Mouse (Mus musculus) small intestine, adult 2 months (tissue): ENCODE measurements around the gene Tube1. TPM values are rescaled to one million over a fixed set of nuclear protein-coding genes. Genes with fewer than 3 reads are reported as not detected.

ENCODE experiments used
- H3K27ac ChIP-seq: fragments of 200-500 bp; 2 replicates; pipeline ENCODE4 v1.5.1; 2012; ENCODE audit warnings: low read depth, low read length, control low read depth, inconsistent platforms; ENCODE audit not compliant: insufficient read depth
- H3K27me3 ChIP-seq: fragments of 200-500 bp; 2 replicates; pipeline ENCODE4 v1.6.1; 2012; ENCODE audit warnings: mild to moderate bottlenecking, moderate library complexity, low read length, inconsistent platforms; ENCODE audit not compliant: control insufficient read depth, insufficient read depth
- H3K36me3 ChIP-seq: fragments of 200-500 bp; 2 replicates; pipeline ENCODE4 v1.6.1; 2012; ENCODE audit warnings: mild to moderate bottlenecking, low read length, control low read depth, inconsistent platforms; ENCODE audit not compliant: control insufficient read depth, insufficient read depth
- H3K4me1 ChIP-seq: fragments of 200-500 bp; 2 replicates; pipeline ENCODE4 v1.6.1; 2012; ENCODE audit warnings: low read length, inconsistent platforms, mixed read lengths; ENCODE audit not compliant: control insufficient read depth, insufficient read depth, insufficient read length
- H3K4me3 ChIP-seq: fragments of 200-500 bp; 2 replicates; pipeline ENCODE4 v1.5.1; 2012; ENCODE audit warnings: low read depth, mild to moderate bottlenecking, control low read depth, inconsistent platforms, low read length, moderate library complexity
- CTCF ChIP-seq: fragments of 200-500 bp; IDR thresholded peaks from 2 replicates; pipeline ENCODE4 v1.5.1; 2012; ENCODE audit warnings: low read depth, mild to moderate bottlenecking, control low read depth, inconsistent platforms, low read length, moderate library complexity, mixed read lengths; ENCODE audit not compliant: insufficient replicate concordance, insufficient read length; ENCODE audit errors: extremely low read depth
- POLR2A ChIP-seq: fragments of 200-500 bp; IDR thresholded peaks from 2 replicates; pipeline ENCODE4 v1.6.1; 2012; ENCODE audit warnings: low read depth, mild to moderate bottlenecking, control low read depth, inconsistent platforms, low read length, moderate library complexity
- WGBS: fragments of 180-500 bp; shearing (Covaris S2); methylation state at CpG from one replicate; pipeline ENCODE4 v1.1.7; 2018; 5-methylcytosine and 5-hydroxymethylcytosine counted together
- polyA plus RNA-seq: library from polyadenylated mRNA; depleted of rRNA; stranded (reverse); fragments of >200 nt; gene quantifications from 2 replicates; pipeline ENCODE4 v1.2.3, GENCODE M21; 2012

The Tube1 gene
- polyA plus RNA-seq, 1 experiment, result 1.6 TPM

GRCm38 (mm10) chr10:39157321-39157720, 23.5 kb downstream of the Tube1 start:
- no peaks in the 10 kb centered on the region for H3K4me1 ChIP-seq
- WGBS, result 96% methylated on average over 1 of the region's 1 CpGs
- no peaks in the 10 kb centered on the region for H3K36me3 ChIP-seq

DNA sequence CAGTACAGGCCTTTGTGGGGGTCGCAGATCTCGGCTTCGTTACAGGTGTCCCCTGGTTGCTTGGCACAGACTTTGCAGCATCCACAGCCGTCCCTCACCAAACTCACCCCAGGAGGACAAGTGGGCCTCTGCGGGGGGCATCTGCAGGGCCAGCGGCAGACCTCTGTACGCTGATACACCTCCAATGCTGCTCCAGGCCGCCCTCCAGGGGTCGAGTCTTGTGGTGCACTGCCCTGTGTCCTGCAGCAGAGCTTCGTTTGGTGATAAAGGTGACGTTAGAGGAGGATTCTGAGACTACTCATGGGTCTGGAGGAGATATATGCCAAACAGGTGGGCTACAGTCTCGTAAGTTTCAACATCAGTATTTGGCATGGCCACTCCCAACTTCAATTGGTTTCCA, 24.5 kb downstream of the Tube1 start:
- no peaks in the 10 kb centered on the region for H3K36me3 ChIP-seq
- no peaks in the 10 kb centered on the region for H3K27me3 ChIP-seq
- H3K4me1 ChIP-seq, result no peaks in the 10 kb centered on the region
- no peak overlapping the region for H3K27ac ChIP-seq
- TF ChIP-seq CTCF (no peak), POLR2A (no peak)
- H3K4me3 ChIP-seq, result no peak overlapping the region
- WGBS, result 65% methylated on average over 12 of the region's 12 CpGs

More at GRCm38 (mm10) chr10:39157321-39157720, 23.5 kb downstream of the Tube1 start:
- H3K27me3 ChIP-seq, result no peaks in the 10 kb centered on the region
- no peak overlapping the region for H3K4me3 ChIP-seq
- H3K27ac ChIP-seq, result no peak overlapping the region
- TF ChIP-seq POLR2A (no peak), CTCF (no peak)

- WGBS, result 95% methylated on average over 1 of the region's 1 CpGs
- no peaks in the 10 kb centered on the region for H3K27me3 ChIP-seq
- H3K36me3 ChIP-seq, result no peaks in the 10 kb centered on the region
- no peak overlapping the region for H3K4me3 ChIP-seq
- H3K27ac ChIP-seq, result no peak overlapping the region
- peaks cover 1% of the 10 kb centered on the region; the same call in 1 of the 2 replicates for H3K4me1 ChIP-seq
- no peak for TF ChIP-seq CTCF
- no peak for TF ChIP-seq POLR2A
Measured at GRCm38 (mm10) chr10:39161406-39161805, 27.6 kb downstream of the Tube1 start.

GRCm38 (mm10) chr10:39162666-39163484, 29.1 kb downstream of the Tube1 start:
- WGBS, result 38% methylated on average over 18 of the region's 18 CpGs
- Histone ChIP-seq H3K36me3 (no peaks in the 10 kb centered on the region), H3K27ac (no peak overlapping the region), H3K27me3 (no peaks in the 10 kb centered on the region), H3K4me1 (peaks cover 3% of the 10 kb centered on the region; the same call in 1 of the 2 replicates), H3K4me3 (no peak overlapping the region)
- TF ChIP-seq POLR2A, result no peak

GRCm38 (mm10) chr10:39163694-39164093, 29.9 kb downstream of the Tube1 start, which contains the start of gene Ccn6:
Gene Ccn6 (minus strand): TSS chr10:39163794.
- 91% methylated on average over 10 of the region's 10 CpGs for WGBS
- Histone ChIP-seq H3K36me3 (no peaks in the 10 kb centered on the region), H3K27ac (no peak within 1 kb of the TSS), H3K4me1 (peaks cover 3% of the 10 kb centered on the region; the same call in 1 of the 2 replicates), H3K27me3 (no peaks in the 10 kb centered on the region), H3K4me3 (no peak within 1 kb of the TSS)
- TF ChIP-seq CTCF (no peak), POLR2A (no peak)

DNA sequence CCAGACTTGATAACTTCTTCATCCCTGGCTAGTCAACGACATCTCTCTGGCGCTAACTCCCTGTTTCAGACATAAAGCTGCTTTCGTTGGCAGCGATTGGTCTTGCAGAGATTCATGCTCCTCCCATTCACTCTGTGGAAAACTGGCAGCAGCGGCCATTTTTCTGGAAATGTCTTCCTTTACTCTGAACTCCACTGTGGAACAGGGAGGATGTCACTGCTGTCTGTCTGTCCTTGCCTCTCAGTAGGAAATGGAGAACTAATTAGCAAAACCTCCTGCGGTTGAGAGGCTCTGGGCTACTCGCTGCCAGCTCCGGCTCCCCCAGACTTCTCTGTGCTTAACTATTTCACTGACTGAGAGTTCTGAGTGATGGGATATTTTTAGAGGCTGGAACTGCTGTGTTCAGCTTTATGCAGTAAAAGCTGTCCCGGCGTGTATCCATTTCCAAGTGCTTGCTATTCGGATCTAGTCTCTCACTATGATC, 31.9 kb downstream of the Tube1 start:
- Histone ChIP-seq H3K4me1 (peaks cover 3% of the 10 kb centered on the region; the same call in 1 of the 2 replicates), H3K36me3 (no peaks in the 10 kb centered on the region), H3K27ac (no peak overlapping the region), H3K27me3 (no peaks in the 10 kb centered on the region), H3K4me3 (peak overlapping the region; percentile 17; the same call in 1 of the 2 replicates)
- 30% methylated on average over 11 of the region's 11 CpGs for WGBS
- TF ChIP-seq POLR2A, result no peak
- TF ChIP-seq CTCF, result no peak

DNA sequence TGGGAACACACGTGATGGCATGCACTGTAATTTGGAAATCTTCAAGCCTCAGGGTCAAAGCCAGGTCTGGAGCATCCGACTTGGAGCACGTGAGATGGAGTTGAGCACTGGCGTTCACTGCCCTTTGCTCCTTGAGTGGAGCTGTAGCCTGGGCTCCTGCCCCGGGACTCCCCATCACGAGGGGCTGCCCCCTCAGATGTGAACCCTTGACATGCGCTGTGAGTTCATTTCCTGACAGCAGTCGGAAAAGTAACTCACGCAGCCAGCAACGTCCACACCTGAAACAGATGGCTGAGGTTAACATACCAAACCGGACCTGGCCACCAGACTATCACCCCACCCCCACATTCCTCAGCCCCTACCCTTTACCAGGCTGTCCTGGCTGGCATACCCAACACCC, 33.8 kb downstream of the Tube1 start:
- Histone ChIP-seq H3K4me1 (peaks cover 3% of the 10 kb centered on the region; the same call in 1 of the 2 replicates), H3K36me3 (no peaks in the 10 kb centered on the region), H3K27ac (no peak overlapping the region), H3K4me3 (no peak overlapping the region), H3K27me3 (no peaks in the 10 kb centered on the region)
- TF ChIP-seq POLR2A (no peak), CTCF (no peak)
- WGBS, result 85% methylated on average over 11 of the region's 11 CpGs
